Mouse (Mus musculus): ENCODE data around the gene Dvl1.

Gene Dvl1

GRCm38 (mm10) chr4:155908751-155909150, 61.5 kb downstream of the Dvl1 start:
- no peak for DNase-seq (ENCODE audit: low spot score)

Measured in lung, postnatal 25 days (tissue).